10 mouse cellular contexts compared by ENCODE assay signal in genomic region chr2:31500292-31501204, GRCm38 (mm10). TPM values are rescaled to one million over a fixed set of nuclear protein-coding genes. Genes with fewer than 3 reads are reported as not detected.
DNase-seq lines count a peak whose midpoint lies in the region; ATAC-seq lines count a peak whose summit lies in the region.
"Had no signal": no experiment of that assay in that cellular context is flagged by ENCODE, and none has a peak within 500 bp of the region (broad histone marks: within the 10 kb centered on the region; RNA-seq: fewer than 3 reads in every experiment).

No protein-coding gene starts in this region.

- H3K36me3 ChIP-seq in embryonic facial prominence, embryonic 10.5 days (replicated peaks) = no peaks in the 10 kb centered on the region
- H3K36me3 ChIP-seq in forebrain, embryonic 14.5 days (ENCODE audit: control insufficient read depth, insufficient read depth, low read length) = no peaks in the 10 kb centered on the region
- H3K36me3 ChIP-seq in limb, embryonic 12.5 days = no peaks in the 10 kb centered on the region
- H3K36me3 ChIP-seq in neural tube, embryonic 14.5 days (ENCODE audit: control insufficient read depth, insufficient read depth, low read length) = no peaks in the 10 kb centered on the region

- WGBS in embryonic facial prominence, embryonic 10.5 days = 46% methylated on average over 24 of the region's 24 CpGs
- 25% methylated on average over 23 of the region's 24 CpGs for WGBS in forebrain, embryonic 14.5 days
- WGBS in limb, embryonic 12.5 days = 53% methylated on average over 24 of the region's 24 CpGs
- 20% methylated on average over 24 of the region's 24 CpGs for WGBS in neural tube, embryonic 14.5 days

- ATAC-seq in forebrain, embryonic 14.5 days = peak; percentile 65
- no peak for ATAC-seq in limb, embryonic 12.5 days (ENCODE audit: insufficient number of reproducible peaks, insufficient read depth, low FRiP score, low TSS enrichment, low read depth)
- peak; percentile 70; the same call in 1 of the 2 replicates for ATAC-seq in neural tube, embryonic 14.5 days (ENCODE audit: low read depth)

- H3K9me3 ChIP-seq in embryonic facial prominence, embryonic 10.5 days = no peaks in the 10 kb centered on the region
- H3K9me3 ChIP-seq in forebrain, embryonic 14.5 days (replicated peaks; ENCODE audit: control insufficient read depth, low read length) = no peaks in the 10 kb centered on the region
- H3K9me3 ChIP-seq in limb, embryonic 12.5 days = no peaks in the 10 kb centered on the region
- no peaks in the 10 kb centered on the region for H3K9me3 ChIP-seq in neural tube, embryonic 14.5 days (ENCODE audit: control insufficient read depth, low read length)

- H3K9ac ChIP-seq in forebrain, embryonic 14.5 days (ENCODE audit: low read length) = no peak overlapping the region
- no peak overlapping the region for H3K9ac ChIP-seq in limb, embryonic 12.5 days (replicated peaks)
- H3K9ac ChIP-seq in neural tube, embryonic 14.5 days (replicated peaks; ENCODE audit: low read depth, low read length) = no peak overlapping the region
- H3K9ac ChIP-seq: liver, embryonic 14.5 days had no signal

- H3K27me3 ChIP-seq in embryonic facial prominence, embryonic 10.5 days (replicated peaks; ENCODE audit: low read depth, poor library complexity, severe bottlenecking) = peaks cover 100% of the 10 kb centered on the region
- H3K27me3 ChIP-seq in forebrain, embryonic 14.5 days (replicated peaks; ENCODE audit: control insufficient read depth, insufficient read depth, low read length) = peaks cover 65% of the 10 kb centered on the region
- peaks cover 70% of the 10 kb centered on the region for H3K27me3 ChIP-seq in limb, embryonic 12.5 days
- peaks cover 23% of the 10 kb centered on the region for H3K27me3 ChIP-seq in neural tube, embryonic 14.5 days (ENCODE audit: control insufficient read depth, insufficient read depth, low read length)

- H3K4me3 ChIP-seq in embryonic facial prominence, embryonic 10.5 days = peak overlapping the region; percentile 15; the same call in 1 of the 2 replicates
- H3K4me3 ChIP-seq in forebrain, embryonic 14.5 days (ENCODE audit: low read depth, low read length) = no peak overlapping the region
- H3K4me3 ChIP-seq in limb, embryonic 12.5 days (replicated peaks) = no peak overlapping the region
- H3K4me3 ChIP-seq in neural tube, embryonic 14.5 days (ENCODE audit: low read depth, low read length) = no peak overlapping the region

- DNase-seq in embryonic facial prominence, embryonic 10.5 days (ENCODE audit: low spot score) = peak; percentile 59
- peak; percentile 75 for DNase-seq in forebrain, embryonic 14.5 days (ENCODE audit: low spot score)
- no peak for DNase-seq in urinary bladder, postnatal 36 days (ENCODE audit: low spot score in 2 of 2)
- DNase-seq in right cerebral cortex, postnatal 25 days = no peak
- DNase-seq in urinary bladder, adult 18-20 months (ENCODE audit: low spot score in 2 of 2) = no peak
- DNase-seq: thymus, postnatal 14 days had no signal

- peaks cover 95% of the 10 kb centered on the region for H3K4me1 ChIP-seq in embryonic facial prominence, embryonic 10.5 days
- peaks cover 47% of the 10 kb centered on the region for H3K4me1 ChIP-seq in forebrain, embryonic 14.5 days (ENCODE audit: control insufficient read depth, insufficient read depth, low read length)
- peaks cover 63% of the 10 kb centered on the region for H3K4me1 ChIP-seq in limb, embryonic 12.5 days (replicated peaks)
- H3K4me1 ChIP-seq in neural tube, embryonic 14.5 days (ENCODE audit: control insufficient read depth, insufficient read depth, low read length) = peaks cover 24% of the 10 kb centered on the region

- peak overlapping the region; percentile 35 for H3K4me2 ChIP-seq in forebrain, embryonic 14.5 days (ENCODE audit: low read length)
- 0 out of 2 replicates have a peak overlapping the region, but pooled peaks have one; percentile 10 for H3K4me2 ChIP-seq in limb, embryonic 12.5 days
- no peak overlapping the region for H3K4me2 ChIP-seq in neural tube, embryonic 14.5 days (ENCODE audit: low read depth, low read length)

- peak overlapping the region; percentile 76 for H3K27ac ChIP-seq in embryonic facial prominence, embryonic 10.5 days (replicated peaks)
- H3K27ac ChIP-seq in forebrain, embryonic 14.5 days (ENCODE audit: low read depth, low read length) = peak overlapping the region; percentile 74
- H3K27ac ChIP-seq in limb, embryonic 12.5 days = no peak overlapping the region
- no peak overlapping the region for H3K27ac ChIP-seq in neural tube, embryonic 14.5 days (ENCODE audit: low read depth, low read length)
- H3K27ac ChIP-seq: kidney, postnatal 0 days; liver, embryonic 14.5 days had no signal

RNA-seq across cellular contexts. Expression of gene Ass1, which starts 30.5 kb away (rescaled TPM):
- polyA plus RNA-seq in embryonic facial prominence, embryonic 10.5 days (2016; fragmentation: Nextera tagmentation; extraction: Ambion mirVana) = 13.0 and 16.1 TPM in 2 replicates
- polyA plus RNA-seq in forebrain, embryonic 14.5 days (2014; fragmentation: Nextera tagmentation; extraction: Ambion mirVana) = 6.3 and 6.9 TPM in 2 replicates
- 5.5 and 6.5 TPM in 2 replicates for polyA plus RNA-seq in limb, embryonic 12.5 days (2016; fragmentation: Nextera tagmentation; extraction: Ambion mirVana)
- 6.8 and 7.3 TPM in 2 replicates for polyA plus RNA-seq in neural tube, embryonic 14.5 days (2014; fragmentation: Nextera tagmentation; extraction: Ambion mirVana)

Comparison
In these comparisons a context has a peak if more than half of its experiments do, and no peak if none do; other contexts are left out.
1. DNase-seq: peak in embryonic facial prominence, embryonic 10.5 days (single experiment) and forebrain, embryonic 14.5 days (single experiment); none in urinary bladder, postnatal 36 days (0 of 2), right cerebral cortex, postnatal 25 days (single experiment) and urinary bladder, adult 18-20 months (0 of 2).
2. H3K27ac ChIP-seq: peak in embryonic facial prominence, embryonic 10.5 days (single experiment) and forebrain, embryonic 14.5 days (single experiment); none in limb, embryonic 12.5 days (single experiment) and neural tube, embryonic 14.5 days (single experiment).